Mouse (Mus musculus): ENCODE data around the gene Rnf182.

Gene Rnf182

GRCm38 (mm10) chr13:43614667-43615066 is 843 bp upstream of the Rnf182 start:
- no peak for DNase-seq

GRCm38 (mm10) chr13:43615194-43615576 is 325 bp upstream of the Rnf182 start:
- DNase-seq: peak in 1 of 2 experiments; percentile 30

GRCm38 (mm10) chr13:43616551-43616950 is 1.0 kb downstream of the Rnf182 start:
- DNase-seq: peak; percentile 73

GRCm38 (mm10) chr13:43619550-43620175 is 4.2 kb downstream of the Rnf182 start:
- DNase-seq: peak in 1 of 2 experiments; percentile 28

GRCm38 (mm10) chr13:43627922-43628321 is 12.4 kb downstream of the Rnf182 start:
- DNase-seq: no peak

GRCm38 (mm10) chr13:43629785-43630184 is 14.3 kb downstream of the Rnf182 start:
- peak; percentile 97 for DNase-seq

- peak in 1 of 2 experiments; percentile 56 for DNase-seq
Measured at GRCm38 (mm10) chr13:43631266-43631665, 15.8 kb downstream of the Rnf182 start.

GRCm38 (mm10) chr13:43633024-43633423 is 17.5 kb downstream of the Rnf182 start:
- no peak for DNase-seq

- peak; percentile 61 to 70 for DNase-seq
Measured at GRCm38 (mm10) chr13:43637720-43638119, 22.2 kb downstream of the Rnf182 start.

GRCm38 (mm10) chr13:43644991-43645390 is 29.5 kb downstream of the Rnf182 start:
- DNase-seq: peak in 1 of 2 experiments; percentile 63

GRCm38 (mm10) chr13:43648556-43648955 is 33.0 kb downstream of the Rnf182 start:
- peak; percentile 41 to 52 for DNase-seq

- DNase-seq: peak in 1 of 2 experiments; percentile 40
Measured at GRCm38 (mm10) chr13:43651277-43651676, 35.8 kb downstream of the Rnf182 start.

GRCm38 (mm10) chr13:43654091-43654490 is 38.6 kb downstream of the Rnf182 start:
- DNase-seq: no peak

GRCm38 (mm10) chr13:43663225-43663624 is 47.7 kb downstream of the Rnf182 start:
- DNase-seq: no peak

- DNase-seq: no peak
Measured at GRCm38 (mm10) chr13:43666130-43666529, 50.6 kb downstream of the Rnf182 start.

- DNase-seq: peak in 1 of 2 experiments; percentile 1
Measured at GRCm38 (mm10) chr13:43666920-43667319, 51.4 kb downstream of the Rnf182 start.

GRCm38 (mm10) chr13:43677159-43677882 is 61.8 kb downstream of the Rnf182 start:
- no peak for DNase-seq

- DNase-seq: no peak
Measured at GRCm38 (mm10) chr13:43677883-43678244, 62.4 kb downstream of the Rnf182 start.

- peak; percentile 89 to 91 for DNase-seq
Measured at GRCm38 (mm10) chr13:43684499-43684994, 69.0 kb downstream of the Rnf182 start.

GRCm38 (mm10) chr13:43688065-43688464 is 72.6 kb downstream of the Rnf182 start:
- no peak for DNase-seq

- DNase-seq: no peak
Measured at GRCm38 (mm10) chr13:43691755-43692154, 76.2 kb downstream of the Rnf182 start.

GRCm38 (mm10) chr13:43695521-43695920 is 80.0 kb downstream of the Rnf182 start:
- DNase-seq: no peak

GRCm38 (mm10) chr13:43696011-43696410 is 80.5 kb downstream of the Rnf182 start:
- DNase-seq: no peak

- peak; percentile 83 to 86 for DNase-seq
Measured at GRCm38 (mm10) chr13:43698506-43698905, 83.0 kb downstream of the Rnf182 start.

Measured in cerebellum, postnatal 25 days (tissue).